Mouse (Mus musculus) E14TG2a.4 (cell line): ENCODE results near the gene Hist2h2aa1.
A peak's percentile ranks its signal among the peaks of the same experiment; 100 is the strongest.

Experiments used
- CTCF ChIP-seq: conservative IDR thresholded peaks from 2 replicates; pipeline ENCODE4 v1.5.1; 2014; ENCODE audit warnings: low read length
- NANOG ChIP-seq: IDR thresholded peaks from 2 replicates; pipeline ENCODE4 v1.6.1; 2014; ENCODE audit warnings: borderline replicate concordance, low read length, mixed read lengths
- POU5F1 ChIP-seq: IDR thresholded peaks from 2 replicates; pipeline ENCODE4 v1.6.1; 2014; ENCODE audit warnings: low read length, borderline replicate concordance

- TF ChIP-seq CTCF (no peak), NANOG (peak; percentile 78), POU5F1 (no peak)
Measured at GRCm38 (mm10) chr3:96289201-96289600, 43.9 kb downstream of the Hist2h2aa1 start.
